Mouse (Mus musculus) myocyte (in vitro differentiated cells): ENCODE results near the gene Sdr39u1. TPM values are rescaled to one million over a fixed set of nuclear protein-coding genes. Genes with fewer than 3 reads are reported as not detected.
A peak's percentile ranks its signal among the peaks of the same experiment; 100 is the strongest.

ENCODE experiments used
- H3K27me3 ChIP-seq: one replicate; pipeline ENCODE4 v1.6.1; 2011; ENCODE audit not compliant: control insufficient read depth, insufficient read depth, insufficient read length
- H3K36me3 ChIP-seq: one replicate; pipeline ENCODE4 v1.6.1; 2011; ENCODE audit not compliant: control insufficient read depth, insufficient read depth
- H3K4me2 ChIP-seq: one replicate; pipeline ENCODE4 v1.6.1; 2011; ENCODE audit warnings: low read depth, control low read depth
- H3K4me3 ChIP-seq: one replicate; pipeline ENCODE4 v1.5.1; 2011; ENCODE audit warnings: mild to moderate bottlenecking, control low read depth, moderate library complexity
- H3K79me2 ChIP-seq: one replicate; pipeline ENCODE4 v1.6.1; 2011; ENCODE audit not compliant: control insufficient read depth, insufficient read depth
- H3ac ChIP-seq: one replicate; pipeline ENCODE4 v1.6.1; 2011; ENCODE audit not compliant: control insufficient read depth, insufficient read length
- CEBPB ChIP-seq: IDR thresholded peaks from 2 replicates; pipeline ENCODE4 v1.6.1; 2011; ENCODE audit warnings: mild to moderate bottlenecking, moderate library complexity; ENCODE audit not compliant: poor library complexity, insufficient read depth, severe bottlenecking
- E2F4 ChIP-seq: IDR thresholded peaks from one replicate; pipeline ENCODE4 v1.6.1; 2011; ENCODE audit warnings: mild to moderate bottlenecking, control low read depth, moderate library complexity; ENCODE audit not compliant: insufficient read depth
- MAX ChIP-seq: IDR thresholded peaks from one replicate; pipeline ENCODE4 v1.6.1; 2011; ENCODE audit warnings: low read depth, mild to moderate bottlenecking, control low read depth
- MYOD1 ChIP-seq, 3 experiments: IDR thresholded peaks; one replicate each; pipeline ENCODE4 v1.6.1; 2011; ENCODE audit warnings: control low read depth in 2 of 3, low read depth in 2 of 3, mild to moderate bottlenecking in 2 of 3, moderate library complexity in 1 of 3; ENCODE audit not compliant: insufficient read length in 2 of 3, control insufficient read depth in 1 of 3
- MYOG ChIP-seq, 3 experiments: IDR thresholded peaks; one replicate each; pipeline ENCODE4 v1.6.1; 2011; ENCODE audit warnings: control low read depth in 2 of 3, low read depth in 2 of 3, mild to moderate bottlenecking in 2 of 3; ENCODE audit not compliant: insufficient read length in 2 of 3, control insufficient read depth in 1 of 3, insufficient read depth in 1 of 3
- POLR2A ChIP-seq: IDR thresholded peaks from one replicate; pipeline ENCODE4 v1.6.1; 2011; ENCODE audit warnings: low read depth, mild to moderate bottlenecking, control low read depth, moderate library complexity; ENCODE audit not compliant: insufficient read length
- POLR2AphosphoS2 ChIP-seq: IDR thresholded peaks from one replicate; pipeline ENCODE4 v1.6.1; 2011; ENCODE audit warnings: low read depth, control low read depth; ENCODE audit not compliant: insufficient read length
- REST ChIP-seq: IDR thresholded peaks from one replicate; pipeline ENCODE4 v1.6.1; 2011; ENCODE audit warnings: mild to moderate bottlenecking, control low read depth, moderate library complexity; ENCODE audit not compliant: insufficient read depth, insufficient read length
- SRF ChIP-seq: IDR thresholded peaks from one replicate; pipeline ENCODE4 v1.6.1; 2011; ENCODE audit warnings: low read depth; ENCODE audit not compliant: control insufficient read depth, insufficient read length
- TCF12 ChIP-seq: IDR thresholded peaks from one replicate; pipeline ENCODE4 v1.6.1; 2011; ENCODE audit warnings: mild to moderate bottlenecking, control low read depth; ENCODE audit not compliant: poor library complexity, insufficient read depth, severe bottlenecking
- TCF3 ChIP-seq: IDR thresholded peaks from one replicate; pipeline ENCODE4 v1.6.1; 2011; ENCODE audit warnings: low read depth, control low read depth; ENCODE audit not compliant: insufficient read length
- USF1 ChIP-seq: IDR thresholded peaks from one replicate; pipeline ENCODE4 v1.6.1; 2011; ENCODE audit warnings: low read depth, mild to moderate bottlenecking, control low read depth, moderate library complexity
- polyA plus RNA-seq: library from polyadenylated mRNA; unstranded; fragments of >200 nt; fragmentation: generic; extraction: Trizol; gene quantifications from one replicate; pipeline ENCODE4 v1.2.1, GENCODE M21; 2012; ENCODE audit warnings: missing spikeins

Sdr39u1 gene
- polyA plus RNA-seq, 1 experiment, result 2.4 TPM

DNA sequence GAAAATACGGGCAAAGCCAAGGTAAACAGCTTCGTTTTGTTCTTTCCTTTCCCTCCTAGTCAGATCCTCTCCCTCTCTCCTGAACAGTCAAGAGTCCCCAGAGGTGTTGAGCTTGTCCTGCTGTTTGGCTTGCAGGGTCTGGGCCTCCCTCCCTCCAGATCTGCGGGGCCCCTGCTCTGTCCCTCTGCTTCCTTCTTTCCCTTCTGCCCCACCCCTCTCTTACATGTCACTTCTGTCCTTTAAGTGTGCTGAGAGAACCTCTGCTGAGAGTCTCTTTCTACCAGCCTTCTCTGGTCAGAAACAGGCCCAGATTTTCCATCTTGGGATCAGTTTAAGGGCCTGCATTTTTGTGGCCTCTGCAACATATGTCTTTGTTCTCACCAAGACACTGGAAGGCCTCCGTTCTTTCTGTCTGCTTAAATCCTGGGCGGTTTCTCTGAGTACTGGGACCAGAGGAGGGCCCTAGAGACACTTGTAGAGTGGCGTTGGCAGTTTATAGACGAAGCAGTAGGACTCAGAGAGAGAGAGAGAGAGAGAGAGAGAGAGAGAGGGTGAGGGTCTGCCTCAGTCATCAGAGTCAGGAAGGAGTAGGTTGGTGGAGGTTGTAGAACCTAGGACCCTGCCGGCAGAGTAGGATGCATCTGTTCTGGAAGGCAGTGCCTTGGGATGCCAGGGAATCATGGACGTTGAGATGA lies 45.5 kb downstream of the Sdr39u1 start:
- Histone ChIP-seq H3K4me2 (peak overlapping the region; percentile 30), H3K36me3 (no peaks in the 10 kb centered on the region), H3K4me3 (no peak overlapping the region), H3ac (no peak overlapping the region), H3K79me2 (no peaks in the 10 kb centered on the region), H3K27me3 (peaks cover 22% of the 10 kb centered on the region)
- TF ChIP-seq SRF, result no peak
- TF ChIP-seq TCF12, result no peak
- TF ChIP-seq MAX, result no peak
- TF ChIP-seq REST, result no peak
- TF ChIP-seq E2F4, result no peak
- TF ChIP-seq POLR2A, result no peak
- TF ChIP-seq CEBPB, result no peak
- no peak for TF ChIP-seq TCF3
- TF ChIP-seq MYOG (IDR thresholded peaks at IDR 0.05; ENCODE audit: control insufficient read depth in 1 of 3, insufficient read depth in 1 of 3, insufficient read length in 2 of 3, low read depth in 2 of 3), result no peak
- no peak for TF ChIP-seq POLR2AphosphoS2

DNA sequence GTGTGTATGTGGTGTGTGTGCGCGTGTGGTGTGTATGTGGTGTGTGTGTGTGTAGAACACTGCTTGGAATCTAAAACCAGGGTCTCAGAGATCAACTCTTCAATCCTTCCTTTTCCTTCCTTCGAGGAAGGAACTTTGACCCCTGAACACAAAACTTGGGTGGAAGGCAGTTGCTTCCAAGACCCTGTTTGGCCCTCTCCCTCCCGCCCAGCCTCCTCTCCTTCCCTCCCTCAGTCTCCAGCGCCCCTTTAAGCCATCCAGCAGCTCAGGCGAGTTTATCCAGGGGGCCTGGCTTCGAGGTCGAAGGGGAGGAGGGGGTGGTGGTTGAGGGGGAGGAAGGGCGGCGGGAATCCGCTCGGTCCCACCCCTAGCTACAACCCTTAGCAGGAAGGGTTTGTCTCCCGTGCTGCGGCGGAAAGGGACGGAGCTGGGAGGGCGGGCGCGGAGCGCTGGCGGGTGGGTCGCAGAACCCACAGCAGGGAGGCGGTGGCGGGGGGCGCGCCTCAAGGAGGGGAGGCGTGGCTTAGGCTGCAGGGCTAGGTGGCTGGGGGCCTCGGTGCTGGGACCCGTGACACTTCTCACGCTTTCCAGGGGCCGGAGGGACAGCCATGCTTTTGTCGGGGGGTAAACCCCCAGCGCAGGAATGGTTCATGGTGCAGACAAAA lies 46.3 kb downstream of the Sdr39u1 start, which contains the start of gene Nynrin:
TSS of gene Nynrin (plus strand) at position 390 of the 665 bp plus-strand sequence.
- H3K36me3 ChIP-seq, result no peaks in the 10 kb centered on the region
- no peak within 1 kb of the TSS for H3ac ChIP-seq
- peaks cover 22% of the 10 kb centered on the region for H3K27me3 ChIP-seq
- TF ChIP-seq MAX (no peak), MYOG (IDR thresholded peaks at IDR 0.05; ENCODE audit: control insufficient read depth in 1 of 3, insufficient read depth in 1 of 3, insufficient read length in 2 of 3, low read depth in 2 of 3) (no peak), TCF12 (no peak), SRF (no peak), USF1 (no peak), REST (no peak), CEBPB (no peak), MYOD1 (IDR thresholded peaks at IDR 0.05; ENCODE audit: control insufficient read depth in 1 of 3, insufficient read length in 2 of 3, low read depth in 2 of 3) (no peak), TCF3 (no peak)
- H3K4me3 ChIP-seq, result no peak within 1 kb of the TSS
- H3K79me2 ChIP-seq, result no peaks in the 10 kb centered on the region
- peak within 1 kb of the TSS; percentile 30 for H3K4me2 ChIP-seq

DNA sequence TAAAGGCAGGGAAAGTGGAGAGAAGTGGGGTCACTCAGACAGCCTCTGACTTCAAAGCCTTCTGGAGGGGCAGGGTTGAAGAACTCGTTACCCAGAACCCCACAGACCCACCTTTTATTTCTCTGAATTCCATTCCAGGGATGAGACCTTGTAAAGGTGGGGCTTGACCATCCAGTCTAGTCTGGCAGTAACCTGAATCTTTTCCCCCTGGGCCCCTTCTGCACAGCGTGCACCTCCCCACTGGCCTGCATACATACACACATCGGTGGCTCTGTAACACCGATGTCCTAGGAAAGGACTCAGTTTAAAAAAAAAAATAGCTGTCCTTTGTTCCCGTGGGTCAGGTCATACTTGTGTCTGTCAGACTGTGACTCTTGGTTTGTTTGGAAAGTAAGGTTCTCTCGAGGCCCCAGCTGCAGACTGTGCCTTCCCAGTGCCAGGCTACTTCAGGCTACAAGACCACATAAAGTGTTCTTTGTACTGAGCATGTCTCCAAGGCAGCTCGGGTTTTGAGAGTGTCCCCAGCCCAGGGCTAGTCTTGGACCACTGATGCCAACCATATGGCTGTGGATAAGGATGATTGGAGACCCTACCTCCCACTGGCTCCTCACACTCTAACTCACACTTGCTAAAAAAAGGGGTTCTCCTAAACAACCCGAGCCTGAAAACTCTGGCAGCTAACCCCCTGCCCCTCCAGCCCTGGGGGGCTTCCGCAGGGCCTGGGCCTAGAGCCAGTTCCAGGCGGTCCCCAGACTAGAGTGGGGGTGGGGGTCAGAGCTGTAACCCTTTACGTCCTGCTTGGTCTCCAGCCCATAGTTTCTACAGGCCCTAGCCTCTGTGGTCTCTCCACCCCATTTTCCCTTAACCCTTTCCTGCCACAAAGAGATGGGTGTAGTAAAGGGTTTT lies 47.2 kb downstream of the Sdr39u1 start:
- peaks cover 22% of the 10 kb centered on the region for H3K27me3 ChIP-seq
- H3K36me3 ChIP-seq, result no peaks in the 10 kb centered on the region
- H3K79me2 ChIP-seq, result no peaks in the 10 kb centered on the region
- no peak overlapping the region for H3K4me2 ChIP-seq
- TF ChIP-seq POLR2A (no peak), MAX (no peak), TCF12 (no peak), USF1 (no peak), MYOG (IDR thresholded peaks at IDR 0.05; ENCODE audit: control insufficient read depth in 1 of 3, insufficient read depth in 1 of 3, insufficient read length in 2 of 3, low read depth in 2 of 3) (no peak), POLR2AphosphoS2 (no peak), E2F4 (no peak), SRF (no peak), MYOD1 (IDR thresholded peaks at IDR 0.05; ENCODE audit: control insufficient read depth in 1 of 3, insufficient read length in 2 of 3, low read depth in 2 of 3) (no peak), CEBPB (no peak)
- H3K4me3 ChIP-seq, result no peak overlapping the region
- no peak overlapping the region for H3ac ChIP-seq

DNA sequence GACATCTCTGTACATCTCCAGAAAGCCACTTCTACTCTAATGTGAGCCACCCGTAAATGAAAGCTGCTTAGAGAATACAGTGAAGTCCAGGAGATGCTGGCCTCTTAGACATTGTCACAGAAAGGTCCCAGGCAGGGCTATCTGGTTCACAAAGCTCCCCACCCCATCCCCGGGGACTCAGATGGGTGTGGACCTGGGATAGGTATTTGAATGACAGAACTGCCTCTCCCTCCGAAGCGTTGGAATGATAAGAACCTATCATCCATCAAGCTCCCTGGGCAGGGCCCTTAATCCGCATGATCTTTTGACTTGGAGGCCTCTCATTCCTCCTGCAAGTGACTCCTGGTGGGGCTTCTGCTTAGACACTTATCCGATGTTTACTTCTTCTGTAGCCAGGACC lies 49.2 kb downstream of the Sdr39u1 start:
- no peaks in the 10 kb centered on the region for H3K36me3 ChIP-seq
- no peak for TF ChIP-seq CEBPB
- TF ChIP-seq SRF, result no peak
- TF ChIP-seq POLR2A, result no peak
- no peak for TF ChIP-seq E2F4
- TF ChIP-seq REST, result no peak
- TF ChIP-seq TCF12, result no peak
- TF ChIP-seq MYOG (IDR thresholded peaks at IDR 0.05; ENCODE audit: control insufficient read depth in 1 of 3, insufficient read depth in 1 of 3, insufficient read length in 2 of 3, low read depth in 2 of 3), result no peak
- no peak for TF ChIP-seq POLR2AphosphoS2
- TF ChIP-seq TCF3, result no peak
- no peak for TF ChIP-seq USF1
- TF ChIP-seq MYOD1 (IDR thresholded peaks at IDR 0.05; ENCODE audit: control insufficient read depth in 1 of 3, insufficient read length in 2 of 3, low read depth in 2 of 3), result no peak
- TF ChIP-seq MAX, result no peak
- H3K4me3 ChIP-seq, result no peak overlapping the region
- no peak overlapping the region for H3K4me2 ChIP-seq
- H3K79me2 ChIP-seq, result no peaks in the 10 kb centered on the region
- H3ac ChIP-seq, result no peak overlapping the region
- peaks cover 20% of the 10 kb centered on the region for H3K27me3 ChIP-seq

Other genes starting within 250 kb of the Sdr39u1 start
- 21.3 TPM for gene Mdp1, start 239.8 kb downstream of the Sdr39u1 start, polyA plus RNA-seq
- 11.9 TPM for gene Gmpr2, start 228.4 kb downstream of the Sdr39u1 start, polyA plus RNA-seq
- gene Nedd8, start 228.2 kb downstream of the Sdr39u1 start, polyA plus RNA-seq, result 361 TPM
- gene Tinf2, start 218.5 kb downstream of the Sdr39u1 start, polyA plus RNA-seq, result 12.0 TPM
- 0.06 TPM for gene Tgm1, start 186.4 kb downstream of the Sdr39u1 start, polyA plus RNA-seq
- 18.4 TPM for gene Rabggta, start 178.0 kb downstream of the Sdr39u1 start, polyA plus RNA-seq
- 76.3 TPM for gene Dhrs1, start 154.6 kb downstream of the Sdr39u1 start, polyA plus RNA-seq
- gene Nop9, start 154.6 kb downstream of the Sdr39u1 start, polyA plus RNA-seq, result 24.9 TPM
- 0.17 TPM for gene Cideb, start 141.8 kb downstream of the Sdr39u1 start, polyA plus RNA-seq
- gene Ltb4r2, start 138.9 kb downstream of the Sdr39u1 start, polyA plus RNA-seq, result 0.01 TPM
- 0.04 TPM for gene Ltb4r1, start 134.3 kb downstream of the Sdr39u1 start, polyA plus RNA-seq
- 0.06 TPM for gene Adcy4, start 116.2 kb downstream of the Sdr39u1 start, polyA plus RNA-seq
- 0.28 TPM for gene Ripk3, start 111.4 kb downstream of the Sdr39u1 start, polyA plus RNA-seq
- gene Nfatc4, start 77.1 kb downstream of the Sdr39u1 start, polyA plus RNA-seq, result 2.8 TPM
- gene Nynrin, start 46.3 kb downstream of the Sdr39u1 start, polyA plus RNA-seq, result 0.12 TPM
- 0.28 TPM for gene Cbln3, start 15.9 kb downstream of the Sdr39u1 start, polyA plus RNA-seq
- 10.0 TPM for gene Khnyn, start 15.3 kb downstream of the Sdr39u1 start, polyA plus RNA-seq
- 3.0 TPM for gene Cma1, start 44.4 kb upstream of the Sdr39u1 start, polyA plus RNA-seq
- 0.05 TPM for gene Cma2, start 50.7 kb upstream of the Sdr39u1 start, polyA plus RNA-seq
- gene Mcpt1, start 117.7 kb upstream of the Sdr39u1 start, polyA plus RNA-seq, result 0.44 TPM
- gene Mcpt9, start 130.2 kb upstream of the Sdr39u1 start, polyA plus RNA-seq, result not detected
- gene Mcpt2, start 141.7 kb upstream of the Sdr39u1 start, polyA plus RNA-seq, result not detected
- gene Mcpt4, start 162.0 kb upstream of the Sdr39u1 start, polyA plus RNA-seq, result 0.14 TPM
- gene Mcpt8, start 185.0 kb upstream of the Sdr39u1 start, polyA plus RNA-seq, result 10.7 TPM
- gene Ctsg, start 202.3 kb upstream of the Sdr39u1 start, polyA plus RNA-seq, result 0.54 TPM
- 0.55 TPM for gene Gzme, start 220.3 kb upstream of the Sdr39u1 start, polyA plus RNA-seq
- 0.05 TPM for gene Gzmd, start 232.3 kb upstream of the Sdr39u1 start, polyA plus RNA-seq